Mouse (Mus musculus) CH12.LX (cell line): Measurements from ENCODE around the gene Arhgap42. TPM values are rescaled to one million over a fixed set of nuclear protein-coding genes. Genes with fewer than 3 reads are reported as not detected.

Experiments
- DNase-seq: peaks from one replicate; pipeline ENCODE4 v3.0.0-alpha.2; 2013; ENCODE audit errors: extremely low read depth
- H3K27ac ChIP-seq: 2 replicates; pipeline ENCODE4 v1.5.1; 2012; ENCODE audit warnings: low read depth, mild to moderate bottlenecking, control low read depth, moderate library complexity; ENCODE audit not compliant: insufficient read depth
- H3K27me3 ChIP-seq: replicated peaks from 2 replicates; pipeline ENCODE3; 2012; ENCODE audit warnings: inconsistent platforms
- H3K36me3 ChIP-seq, 2 experiments: replicated peaks in 1 of 2; 2 replicates each; pipeline versions ENCODE3 to v1.6.1; 2012; ENCODE audit warnings: inconsistent platforms in 1 of 2, low read length in 1 of 2, mild to moderate bottlenecking in 1 of 2, mixed read lengths in 1 of 2, moderate library complexity in 1 of 2; ENCODE audit not compliant: control insufficient read depth in 1 of 2, insufficient read depth in 1 of 2
- H3K4me1 ChIP-seq, 2 experiments: 2 replicates each; pipeline ENCODE4 v1.6.1; 2012; ENCODE audit warnings: inconsistent platforms in 1 of 2, moderate library complexity in 1 of 2; ENCODE audit not compliant: insufficient read depth in 2 of 2, control insufficient read depth in 1 of 2
- H3K4me2 ChIP-seq: 2 replicates; pipeline ENCODE4 v1.6.1; 2012; ENCODE audit warnings: low read depth, mild to moderate bottlenecking, control low read depth; ENCODE audit not compliant: poor library complexity, insufficient read depth, severe bottlenecking
- H3K4me3 ChIP-seq, 3 experiments: fragments of 150-350 bp in 1 of 3; sonication (generic) in 1 of 3; replicated peaks in 1 of 3; 2 replicates each; pipeline versions ENCODE3 to v1.5.1; 2011 to 2012; ENCODE audit warnings: low read depth in 2 of 3, low read length in 2 of 3, mild to moderate bottlenecking in 2 of 3, moderate library complexity in 2 of 3, control low read depth in 1 of 3, improper control_type of control experiment in 1 of 3, inconsistent platforms in 1 of 3, mixed read lengths in 1 of 3; ENCODE audit not compliant: poor library complexity in 1 of 3
- H3K79me2 ChIP-seq: replicated peaks from 2 replicates; pipeline ENCODE4 v1.6.1; 2012; ENCODE audit warnings: mild to moderate bottlenecking, moderate library complexity; ENCODE audit not compliant: control insufficient read depth, poor library complexity, insufficient read depth, severe bottlenecking; ENCODE audit errors: extremely low read depth
- H3K9ac ChIP-seq: 2 replicates; pipeline ENCODE4 v1.6.1; 2012; ENCODE audit warnings: low read depth, mild to moderate bottlenecking, control low read depth, moderate library complexity; ENCODE audit not compliant: insufficient read depth
- H3K9me3 ChIP-seq: replicated peaks from 2 replicates; pipeline ENCODE3; 2012; ENCODE audit warnings: low read length, inconsistent platforms, mixed read lengths
- BHLHE40 ChIP-seq: IDR thresholded peaks from 2 replicates; pipeline ENCODE4 v1.6.1; 2011; ENCODE audit warnings: mild to moderate bottlenecking, low read depth, low read length, improper control_type of control experiment
- CHD1 ChIP-seq: IDR thresholded peaks from 2 replicates; pipeline ENCODE4 v1.6.1; 2012; ENCODE audit warnings: low read depth, low read length, improper control_type of control experiment, inconsistent platforms
- CHD2 ChIP-seq: IDR thresholded peaks from 2 replicates; pipeline ENCODE4 v1.6.1; 2011; ENCODE audit warnings: low read length, improper control_type of control experiment
- CTCF ChIP-seq, 2 experiments: IDR thresholded peaks in 1 of 2; conservative IDR thresholded peaks in 1 of 2; 2 replicates each; pipeline ENCODE4 v1.5.1; 2011 to 2012; ENCODE audit warnings: low read depth in 2 of 2, low read length in 2 of 2, improper control_type of control experiment in 1 of 2, inconsistent platforms in 1 of 2, mild to moderate bottlenecking in 1 of 2, moderate library complexity in 1 of 2
- E2F4 ChIP-seq: IDR thresholded peaks from 2 replicates; pipeline ENCODE4 v1.6.1; 2011; ENCODE audit warnings: low read depth, low read length, improper control_type of control experiment; ENCODE audit not compliant: insufficient replicate concordance
- ELF1 ChIP-seq: IDR thresholded peaks from 2 replicates; pipeline ENCODE4 v1.6.1; 2014; ENCODE audit warnings: low read depth, mild to moderate bottlenecking, inconsistent platforms, low read length, improper control_type of control experiment
- EP300 ChIP-seq: IDR thresholded peaks from 2 replicates; pipeline ENCODE4 v1.6.1; 2011; ENCODE audit warnings: low read length, improper control_type of control experiment
- GABPA ChIP-seq: IDR thresholded peaks from 2 replicates; pipeline ENCODE4 v1.6.1; 2012; ENCODE audit warnings: low read depth, low read length, improper control_type of control experiment, inconsistent platforms; ENCODE audit not compliant: insufficient replicate concordance
- IRF4 ChIP-seq: IDR thresholded peaks from 2 replicates; pipeline ENCODE4 v1.6.1; 2014; ENCODE audit warnings: low read depth, mild to moderate bottlenecking, inconsistent platforms, low read length, improper control_type of control experiment
- JUND ChIP-seq: conservative IDR thresholded peaks from 2 replicates; pipeline ENCODE4 v1.6.1; 2011; ENCODE audit warnings: low read depth, low read length, improper control_type of control experiment
- MAFK ChIP-seq: IDR thresholded peaks from 2 replicates; pipeline ENCODE4 v1.6.1; 2011; ENCODE audit warnings: low read length, improper control_type of control experiment; ENCODE audit not compliant: insufficient replicate concordance
- MAZ ChIP-seq: IDR thresholded peaks from 2 replicates; pipeline ENCODE4 v1.6.1; 2012; ENCODE audit warnings: low read depth, mild to moderate bottlenecking, inconsistent platforms, low read length, improper control_type of control experiment, moderate library complexity
- MEF2A ChIP-seq: IDR thresholded peaks from 2 replicates; pipeline ENCODE4 v1.6.1; 2014; ENCODE audit warnings: low read depth, mild to moderate bottlenecking, inconsistent platforms, low read length, improper control_type of control experiment, borderline replicate concordance
- NELFE ChIP-seq: IDR thresholded peaks from 2 replicates; pipeline ENCODE4 v1.6.1; 2011; ENCODE audit warnings: low read depth, low read length, improper control_type of control experiment
- PAX5 ChIP-seq: IDR thresholded peaks from 2 replicates; pipeline ENCODE4 v1.6.1; 2012; ENCODE audit warnings: low read length, inconsistent platforms, mixed read lengths
- POLR2A ChIP-seq: IDR thresholded peaks from 2 replicates; pipeline ENCODE4 v1.6.1; 2011; ENCODE audit warnings: low read depth, mild to moderate bottlenecking, improper control_type of control experiment, low read length
- POLR2AphosphoS2 ChIP-seq: IDR thresholded peaks from 2 replicates; pipeline ENCODE4 v1.6.1; 2011; ENCODE audit warnings: low read depth, low read length, improper control_type of control experiment
- SIN3A ChIP-seq: IDR thresholded peaks from 2 replicates; pipeline ENCODE4 v1.6.1; 2012; ENCODE audit warnings: low read length, improper control_type of control experiment, inconsistent platforms
- SMC3 ChIP-seq: IDR thresholded peaks from 2 replicates; pipeline ENCODE4 v1.6.1; 2011; ENCODE audit warnings: low read depth, low read length, improper control_type of control experiment
- UBTF ChIP-seq: IDR thresholded peaks from 2 replicates; pipeline ENCODE4 v1.6.1; 2012; ENCODE audit warnings: low read depth, mild to moderate bottlenecking, inconsistent platforms, low read length, improper control_type of control experiment, moderate library complexity
- ZC3H11A ChIP-seq: IDR thresholded peaks from 2 replicates; pipeline ENCODE4 v1.6.1; 2012; ENCODE audit warnings: low read depth, mild to moderate bottlenecking, inconsistent platforms, low read length, improper control_type of control experiment
- ZKSCAN1 ChIP-seq: IDR thresholded peaks from 2 replicates; pipeline ENCODE4 v1.6.1; 2012; ENCODE audit warnings: low read depth, inconsistent platforms, low read length, improper control_type of control experiment, borderline replicate concordance
- ZNF384 ChIP-seq: IDR thresholded peaks from 2 replicates; pipeline ENCODE4 v1.6.1; 2012; ENCODE audit warnings: low read depth, low read length, improper control_type of control experiment, inconsistent platforms
- dilution Hi-C: fragments of 300-500 bp; cut with MboI; formaldehyde crosslinking; loops from 2 replicates; pipeline ENCODE4 v1.14.3; 2020; ENCODE audit warnings: low sequenced_read_pairs; ENCODE audit not compliant: extremely low pct_unique_long_range_greater_than_20kb, extremely low pct_ligation_motif_present
- in situ Hi-C: fragments of 300-500 bp; cut with MboI; formaldehyde crosslinking; loops from 3 replicates; pipeline ENCODE4 v1.14.3; 2019; ENCODE audit warnings: low sequenced_read_pairs, low pct_ligation_motif_present, low pct_unique_long_range_greater_than_20kb, mixed read lengths
- polyA plus RNA-seq: library from polyadenylated mRNA; unstranded; fragments of >175 nt; gene quantifications from 2 replicates; pipeline ENCODE4 v1.2.1, GENCODE M21; 2012; ENCODE audit warnings: low read depth; ENCODE audit not compliant: insufficient read length
- total RNA-seq, 2 experiments: library from RNA; depleted of rRNA; stranded (reverse); fragments of 300-350 nt in 1 of 2; fragments of >200 nt in 1 of 2; gene quantifications; 2 replicates each; pipeline ENCODE4 v1.2.3; 2012 to 2014

Gene Arhgap42
- total and polyA plus RNA-seq, 3 experiments = not detected

- Histone ChIP-seq H3K4me1 (no peaks in the 10 kb centered on the region), H3K9ac (no peak overlapping the region), H3K27me3 (no peaks in the 10 kb centered on the region), H3K4me3 (no peak overlapping the region), H3K27ac (no peak overlapping the region), H3K9me3 (peaks cover 24% of the 10 kb centered on the region), H3K79me2 (no peaks in the 10 kb centered on the region), H3K4me2 (no peak overlapping the region), H3K36me3 (no peaks in the 10 kb centered on the region)
- TF ChIP-seq EP300 (no peak), ELF1 (no peak), CHD1 (no peak), ZNF384 (no peak), SIN3A (no peak), JUND (no peak), MAZ (no peak), PAX5 (no peak), IRF4 (no peak), BHLHE40 (no peak), POLR2AphosphoS2 (no peak), E2F4 (no peak), POLR2A (no peak), MAFK (no peak), NELFE (no peak)
- no peak for DNase-seq
- in situ Hi-C loops (no loop called here), dilution Hi-C loops (no loop called here)
These were observed 46.2 kb downstream of the Arhgap42 start for GRCm38 (mm10) chr9:9192716-9193115.

DNA sequence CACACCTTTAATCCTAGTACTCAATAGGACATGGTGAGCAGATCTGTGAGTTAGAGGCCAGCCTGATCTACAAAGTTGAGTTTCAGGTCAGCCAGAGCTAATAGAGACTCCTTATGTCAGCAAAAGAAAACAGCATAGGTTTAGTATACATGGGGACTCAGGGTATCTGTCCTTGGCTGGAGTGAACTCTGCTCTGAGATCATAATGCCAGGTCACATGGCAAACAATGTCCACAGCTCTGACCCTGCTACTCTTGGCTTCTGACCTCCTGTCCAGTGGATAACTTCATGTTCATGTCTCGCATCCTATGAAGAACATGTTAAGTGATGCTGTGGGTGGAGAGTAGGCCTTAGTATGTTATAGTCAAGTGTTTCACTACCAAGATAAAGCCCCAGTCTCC lies 48.1 kb downstream of the Arhgap42 start:
- no peak overlapping the region for H3K27ac ChIP-seq
- H3K4me1 ChIP-seq = no peaks in the 10 kb centered on the region
- H3K27me3 ChIP-seq = no peaks in the 10 kb centered on the region
- H3K4me3 ChIP-seq = no peak overlapping the region
- H3K36me3 ChIP-seq = no peaks in the 10 kb centered on the region
- no peaks in the 10 kb centered on the region for H3K79me2 ChIP-seq
- dilution Hi-C loops = no loop called here
- H3K9me3 ChIP-seq = peaks cover 17% of the 10 kb centered on the region
- in situ Hi-C loops = no loop called here
- H3K9ac ChIP-seq = no peak overlapping the region
- no peak for DNase-seq
- no peak overlapping the region for H3K4me2 ChIP-seq
- TF ChIP-seq ELF1 (no peak), MEF2A (no peak), CTCF (conservative IDR thresholded peaks at IDR 0.05 in 1 of 2, IDR thresholded peaks at IDR 0.05 in 1 of 2; ENCODE audit: low read depth in 2 of 2, low read length in 2 of 2) (no peak), ZKSCAN1 (no peak), IRF4 (no peak), E2F4 (no peak), ZC3H11A (no peak), JUND (no peak), GABPA (no peak), UBTF (no peak), SMC3 (no peak), CHD2 (no peak)
